Mouse (Mus musculus) MEL (cell line): Measurements from ENCODE around the gene Gm10518. TPM values are rescaled to one million over a fixed set of nuclear protein-coding genes. Genes with fewer than 3 reads are reported as not detected.
A peak's percentile ranks its signal among the peaks of the same experiment; 100 is the strongest.

Experiments used
- DNase-seq: peaks from one replicate; pipeline ENCODE4 v3.0.0; 2011; ENCODE audit warnings: low read depth, low spot score
- H3K27ac ChIP-seq: 2 replicates; pipeline ENCODE4 v1.5.1; 2012; ENCODE audit warnings: low read depth, mild to moderate bottlenecking, control low read depth, low read length, moderate library complexity; ENCODE audit not compliant: control insufficient read depth
- H3K27me3 ChIP-seq, 2 experiments: fragments of 150-350 bp in 1 of 2; sonication (generic) in 1 of 2; 2 replicates each; pipeline ENCODE4 v1.6.1; 2012; ENCODE audit warnings: low read length in 2 of 2, mild to moderate bottlenecking in 2 of 2, improper control_type of control experiment in 1 of 2, moderate library complexity in 1 of 2; ENCODE audit not compliant: insufficient read depth in 2 of 2, control insufficient read depth in 1 of 2
- H3K36me3 ChIP-seq, 2 experiments: 2 replicates each; pipeline ENCODE4 v1.6.1; 2012 to 2014; ENCODE audit warnings: low read length in 2 of 2, improper control_type of control experiment in 1 of 2, inconsistent platforms in 1 of 2, mild to moderate bottlenecking in 1 of 2; ENCODE audit not compliant: insufficient read depth in 2 of 2, control insufficient read depth in 1 of 2
- H3K4me1 ChIP-seq, 2 experiments: fragments of 150-350 bp in 1 of 2; sonication (generic) in 1 of 2; 2 replicates each; pipeline ENCODE4 v1.6.1; 2012; ENCODE audit warnings: low read length in 2 of 2, improper control_type of control experiment in 1 of 2, mild to moderate bottlenecking in 1 of 2; ENCODE audit not compliant: insufficient read depth in 2 of 2, control insufficient read depth in 1 of 2
- H3K4me3 ChIP-seq, 2 experiments: fragments of 150-350 bp in 1 of 2; sonication (generic) in 1 of 2; 2 replicates each; pipeline ENCODE4 v1.5.1; 2012; ENCODE audit warnings: low read depth in 2 of 2, low read length in 2 of 2, mild to moderate bottlenecking in 2 of 2, moderate library complexity in 2 of 2, control low read depth in 1 of 2, improper control_type of control experiment in 1 of 2; ENCODE audit not compliant: control insufficient read depth in 1 of 2, insufficient read depth in 1 of 2
- H3K79me2 ChIP-seq: 2 replicates; pipeline ENCODE4 v1.6.1; 2012; ENCODE audit warnings: mild to moderate bottlenecking, low read length, moderate library complexity; ENCODE audit not compliant: control insufficient read depth, poor library complexity, insufficient read depth
- H3K9ac ChIP-seq: 2 replicates; pipeline ENCODE4 v1.6.1; 2012; ENCODE audit warnings: low read depth, mild to moderate bottlenecking, control low read depth, low read length, moderate library complexity; ENCODE audit not compliant: control insufficient read depth, poor library complexity, severe bottlenecking
- H3K9me3 ChIP-seq: fragments of 150-350 bp; sonication (generic); replicated peaks from 2 replicates; pipeline ENCODE4 v1.6.1; 2012; ENCODE audit warnings: mild to moderate bottlenecking, low read length, improper control_type of control experiment, moderate library complexity; ENCODE audit not compliant: insufficient read depth
- BHLHE40 ChIP-seq: IDR thresholded peaks from 2 replicates; pipeline ENCODE4 v1.6.1; 2012; ENCODE audit warnings: low read depth, mild to moderate bottlenecking, inconsistent platforms, low read length, improper control_type of control experiment, borderline replicate concordance
- CHD1 ChIP-seq: IDR thresholded peaks from 2 replicates; pipeline ENCODE4 v1.6.1; 2012; ENCODE audit warnings: low read depth, mild to moderate bottlenecking, inconsistent platforms, low read length, improper control_type of control experiment
- CHD2 ChIP-seq: IDR thresholded peaks from 2 replicates; pipeline ENCODE4 v1.6.1; 2011; ENCODE audit warnings: low read length, improper control_type of control experiment
- E2F4 ChIP-seq: IDR thresholded peaks from 2 replicates; pipeline ENCODE4 v1.6.1; 2011; ENCODE audit warnings: low read depth, low read length, improper control_type of control experiment, borderline replicate concordance
- ELF1 ChIP-seq: IDR thresholded peaks from 2 replicates; pipeline ENCODE4 v1.6.1; 2014; ENCODE audit warnings: low read depth, mild to moderate bottlenecking, inconsistent platforms, low read length, improper control_type of control experiment, moderate library complexity
- EP300 ChIP-seq, 2 experiments: IDR thresholded peaks; 2 replicates each; pipeline ENCODE4 v1.6.1; 2011; ENCODE audit warnings: improper control_type of control experiment in 2 of 2, low read length in 2 of 2, low read depth in 1 of 2, mild to moderate bottlenecking in 1 of 2
- ETS1 ChIP-seq: IDR thresholded peaks from 2 replicates; pipeline ENCODE4 v1.6.1; 2012; ENCODE audit warnings: low read depth, mild to moderate bottlenecking, inconsistent platforms, low read length, improper control_type of control experiment, moderate library complexity
- GABPA ChIP-seq: IDR thresholded peaks from 2 replicates; pipeline ENCODE4 v1.6.1; 2012; ENCODE audit warnings: low read depth, mild to moderate bottlenecking, inconsistent platforms, low read length, improper control_type of control experiment, moderate library complexity
- GATA1 ChIP-seq: IDR thresholded peaks from 2 replicates; pipeline ENCODE4 v1.6.1; 2011; ENCODE audit warnings: low read depth, low read length, improper control_type of control experiment
- HCFC1 ChIP-seq: IDR thresholded peaks from 2 replicates; pipeline ENCODE4 v1.6.1; 2012; ENCODE audit warnings: low read depth, mild to moderate bottlenecking, inconsistent platforms, low read length, improper control_type of control experiment, moderate library complexity
- JUND ChIP-seq: IDR thresholded peaks from 2 replicates; pipeline ENCODE4 v1.6.1; 2011; ENCODE audit warnings: low read depth, mild to moderate bottlenecking, improper control_type of control experiment, low read length
- KAT2A ChIP-seq: conservative IDR thresholded peaks from 2 replicates; pipeline ENCODE4 v1.6.1; 2012; ENCODE audit warnings: low read depth, low read length, improper control_type of control experiment, inconsistent platforms
- MAFK ChIP-seq: IDR thresholded peaks from 2 replicates; pipeline ENCODE4 v1.6.1; 2011; ENCODE audit warnings: low read depth, mild to moderate bottlenecking, low read length, improper control_type of control experiment, borderline replicate concordance
- MAZ ChIP-seq: IDR thresholded peaks from 2 replicates; pipeline ENCODE4 v1.6.1; 2012; ENCODE audit warnings: low read depth, mild to moderate bottlenecking, inconsistent platforms, low read length, improper control_type of control experiment
- MEF2A ChIP-seq: IDR thresholded peaks from 2 replicates; pipeline ENCODE4 v1.6.1; 2014; ENCODE audit warnings: low read depth, mild to moderate bottlenecking, inconsistent platforms, low read length, improper control_type of control experiment; ENCODE audit not compliant: poor library complexity, insufficient replicate concordance, severe bottlenecking; ENCODE audit errors: extremely low read depth
- MXI1 ChIP-seq: IDR thresholded peaks from 2 replicates; pipeline ENCODE4 v1.6.1; 2011; ENCODE audit warnings: mild to moderate bottlenecking, low read depth, low read length, improper control_type of control experiment
- MYB ChIP-seq: IDR thresholded peaks from 2 replicates; pipeline ENCODE4 v1.6.1; 2011; ENCODE audit warnings: mild to moderate bottlenecking, low read depth, low read length, improper control_type of control experiment
- MYC ChIP-seq: IDR thresholded peaks from 2 replicates; pipeline ENCODE4 v1.6.1; 2011; ENCODE audit warnings: low read depth, mild to moderate bottlenecking, low read length, improper control_type of control experiment, moderate library complexity
- NELFE ChIP-seq: IDR thresholded peaks from 2 replicates; pipeline ENCODE4 v1.6.1; 2011; ENCODE audit warnings: low read depth, low read length, improper control_type of control experiment
- NRF1 ChIP-seq: IDR thresholded peaks from 2 replicates; pipeline ENCODE4 v1.6.1; 2014; ENCODE audit warnings: low read depth, mild to moderate bottlenecking, inconsistent platforms, low read length, improper control_type of control experiment, moderate library complexity; ENCODE audit not compliant: poor library complexity, insufficient read depth, severe bottlenecking
- POLR2A ChIP-seq, 2 experiments: IDR thresholded peaks; 2 replicates each; pipeline ENCODE4 v1.6.1; 2011 to 2012; ENCODE audit warnings: low read length in 2 of 2, mild to moderate bottlenecking in 2 of 2, control low read depth in 1 of 2, improper control_type of control experiment in 1 of 2, low read depth in 1 of 2, moderate library complexity in 1 of 2; ENCODE audit not compliant: control insufficient read depth in 1 of 2, insufficient read depth in 1 of 2, poor library complexity in 1 of 2
- POLR2AphosphoS2 ChIP-seq: IDR thresholded peaks from 2 replicates; pipeline ENCODE4 v1.6.1; 2011; ENCODE audit warnings: low read length, improper control_type of control experiment
- POLR2AphosphoS5 ChIP-seq: IDR thresholded peaks from 2 replicates; pipeline ENCODE4 v1.6.1; 2012; ENCODE audit warnings: low read depth, borderline replicate concordance, mild to moderate bottlenecking, inconsistent platforms, low read length, moderate library complexity, mixed read lengths
- RAD21 ChIP-seq: IDR thresholded peaks from 2 replicates; pipeline ENCODE4 v1.6.1; 2011; ENCODE audit warnings: mild to moderate bottlenecking, low read depth, low read length, improper control_type of control experiment
- SIN3A ChIP-seq: IDR thresholded peaks from 2 replicates; pipeline ENCODE4 v1.6.1; 2012; ENCODE audit warnings: low read length, improper control_type of control experiment, inconsistent platforms
- SMC3 ChIP-seq: IDR thresholded peaks from 2 replicates; pipeline ENCODE4 v1.6.1; 2011; ENCODE audit warnings: low read depth, low read length, improper control_type of control experiment
- TAL1 ChIP-seq: IDR thresholded peaks from 2 replicates; pipeline ENCODE4 v1.6.1; 2012; ENCODE audit warnings: mild to moderate bottlenecking, inconsistent platforms, low read length, moderate library complexity, mixed read lengths
- TBP ChIP-seq: IDR thresholded peaks from 2 replicates; pipeline ENCODE4 v1.8.0; 2011; ENCODE audit warnings: low read depth, low read length, improper control_type of control experiment
- TCF12 ChIP-seq: IDR thresholded peaks from 2 replicates; pipeline ENCODE4 v1.6.1; 2014; ENCODE audit warnings: low read depth, mild to moderate bottlenecking, inconsistent platforms, low read length, improper control_type of control experiment, moderate library complexity
- UBTF ChIP-seq: IDR thresholded peaks from 2 replicates; pipeline ENCODE4 v1.6.1; 2012; ENCODE audit warnings: low read depth, mild to moderate bottlenecking, inconsistent platforms, low read length, improper control_type of control experiment, moderate library complexity, borderline replicate concordance; ENCODE audit not compliant: insufficient read depth
- USF1 ChIP-seq: IDR thresholded peaks from 2 replicates; pipeline ENCODE4 v1.6.1; 2014; ENCODE audit warnings: low read depth, mild to moderate bottlenecking, inconsistent platforms, low read length, improper control_type of control experiment, moderate library complexity
- USF2 ChIP-seq, 2 experiments: IDR thresholded peaks; 2 replicates each; pipeline ENCODE4 v1.6.1; 2011 to 2012; ENCODE audit warnings: improper control_type of control experiment in 2 of 2, low read length in 2 of 2, borderline replicate concordance in 1 of 2, inconsistent platforms in 1 of 2, low read depth in 1 of 2, mild to moderate bottlenecking in 1 of 2; ENCODE audit not compliant: insufficient read depth in 1 of 2
- ZC3H11A ChIP-seq: IDR thresholded peaks from 2 replicates; pipeline ENCODE4 v1.6.1; 2012; ENCODE audit warnings: low read depth, mild to moderate bottlenecking, inconsistent platforms, low read length, improper control_type of control experiment
- ZMIZ1 ChIP-seq: IDR thresholded peaks from 2 replicates; pipeline ENCODE4 v1.6.1; 2012; ENCODE audit warnings: low read depth, mild to moderate bottlenecking, inconsistent platforms, low read length, improper control_type of control experiment, moderate library complexity
- ZNF384 ChIP-seq: IDR thresholded peaks from 2 replicates; pipeline ENCODE4 v1.6.1; 2012; ENCODE audit warnings: low read depth, mild to moderate bottlenecking, inconsistent platforms, low read length, improper control_type of control experiment
- polyA plus RNA-seq, 2 experiments: library from polyadenylated mRNA; stranded (reverse) in 1 of 2; unstranded in 1 of 2; fragments of >175 nt in 1 of 2; fragments of >200 nt in 1 of 2; gene quantifications; 2 replicates each; pipeline versions ENCODE4 v1.2.1 to v1.2.4; 2012; ENCODE audit warnings: low replicate concordance in 2 of 2, low read depth in 1 of 2; ENCODE audit not compliant: insufficient read length in 2 of 2, insufficient read depth in 1 of 2, missing spikeins in 1 of 2
- total RNA-seq: library from RNA; depleted of rRNA; stranded (reverse); fragments of 300-350 nt; gene quantifications from 2 replicates; pipeline ENCODE4 v1.2.3, GENCODE M21; 2012

Gene Gm10518
- total and polyA plus RNA-seq, 3 experiments, result 0.42 to 5.2 TPM; not detected in 1

DNA sequence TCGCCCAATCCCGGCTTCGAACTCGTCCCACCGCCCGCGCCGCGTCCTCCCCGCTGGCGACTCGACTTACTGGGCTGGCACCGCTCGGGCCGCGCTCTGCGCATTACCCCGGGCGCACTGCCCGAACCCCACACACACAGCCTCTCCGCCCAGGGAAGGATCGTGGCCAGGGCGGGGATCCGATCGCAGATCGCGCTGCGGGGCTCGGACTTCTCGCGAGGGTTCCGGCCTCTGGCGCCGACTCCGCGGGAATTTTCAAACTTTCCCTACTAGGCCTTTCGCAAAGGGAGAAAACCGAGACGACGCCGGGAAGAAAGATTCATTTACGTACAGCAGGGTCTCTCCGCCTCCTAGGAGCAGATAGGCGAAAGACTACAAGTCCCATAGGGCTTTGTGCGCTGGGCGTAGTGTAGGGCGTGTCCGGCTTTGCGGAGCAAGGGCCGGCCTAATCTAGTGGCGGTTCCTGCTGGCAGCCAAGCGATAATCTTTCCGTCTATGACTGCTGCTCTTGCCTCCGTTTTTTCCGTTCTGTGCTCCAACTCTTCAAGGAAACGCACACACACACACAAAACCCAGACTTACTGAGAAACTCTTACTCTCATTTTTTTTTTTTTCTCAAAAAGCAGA, 450 bp downstream of the Gm10518 start, which contains the start of gene Ahctf1:
Ahctf1 (minus strand) TSS at position 168 of the 627 bp plus-strand sequence.
- Histone ChIP-seq H3K9me3 (no peaks in the 10 kb centered on the region), H3K27ac (peak within 1 kb of the TSS; percentile 97), H3K27me3 (no peaks in the 10 kb centered on the region), H3K9ac (peak within 1 kb of the TSS; percentile 97), H3K4me3 (peak within 1 kb of the TSS; percentile 93 to 96), H3K79me2 (peaks cover 40% of the 10 kb centered on the region), H3K4me1 (peaks cover 14 to 41% of the 10 kb centered on the region in 2 experiments), H3K36me3 (peaks cover 6 to 59% of the 10 kb centered on the region in 2 experiments)
- peak; percentile 99 for DNase-seq
- TF ChIP-seq SMC3 (no peak), E2F4 (peak; percentile 93), POLR2AphosphoS2 (peak; percentile 89; the same call in 1 of the 2 replicates), SIN3A (peak; percentile 92), EP300 (IDR thresholded peaks at IDR 0.05; ENCODE audit: low read depth in 1 of 2, low read length in 2 of 2) (peak; percentile 43 to 90; a peak in 2 of 4 replicates), USF2 (IDR thresholded peaks at IDR 0.05; ENCODE audit: borderline replicate concordance in 1 of 2, insufficient read depth in 1 of 2, low read depth in 1 of 2, low read length in 2 of 2) (no peak), JUND (no peak), UBTF (peak; percentile 83), KAT2A (peak; percentile 84; the same call in 1 of the 2 replicates), POLR2A (IDR thresholded peaks at IDR 0.05; ENCODE audit: control insufficient read depth in 1 of 2, insufficient read depth in 1 of 2, low read depth in 1 of 2, low read length in 2 of 2, poor library complexity in 1 of 2) (peak; percentile 97 to 99), NRF1 (peak; percentile 49; the same call in 1 of the 2 replicates), CHD1 (no peak), MAFK (no peak), RAD21 (no peak), GABPA (no peak), ZNF384 (peak; percentile 86), TBP (peak; percentile 97), HCFC1 (peak; percentile 99), ZMIZ1 (peak; percentile 66; the same call in 1 of the 2 replicates), CHD2 (peak; percentile 94), MAZ (no peak; the same call in 1 of the 2 replicates), BHLHE40 (no peak), ELF1 (peak; percentile 79), TCF12 (peak; percentile 75), ETS1 (peak; percentile 65; the same call in 1 of the 2 replicates), NELFE (peak; percentile 92), MYB (peak; percentile 45; the same call in 1 of the 2 replicates), POLR2AphosphoS5 (peak; percentile 29; the same call in 1 of the 2 replicates), MYC (peak; percentile 62; the same call in 1 of the 2 replicates), TAL1 (peak; percentile 74), MEF2A (no peak), MXI1 (no peak; the same call in 1 of the 2 replicates), USF1 (no peak), ZC3H11A (no peak), GATA1 (peak; percentile 90)
